14 mouse cellular contexts compared by ENCODE assay signal in genomic region chr1:72813089-72813638, GRCm38 (mm10). TPM values are rescaled to one million over a fixed set of nuclear protein-coding genes. Genes with fewer than 3 reads are reported as not detected.
DNase-seq lines count a peak whose midpoint lies in the region; ATAC-seq lines count a peak whose summit lies in the region.
"Had no signal": no experiment of that assay in that cellular context is flagged by ENCODE, and none has a peak within 500 bp of the region (broad histone marks: within the 10 kb centered on the region; RNA-seq: fewer than 3 reads in every experiment).

No protein-coding gene starts in this region.

- 49% methylated on average over 5 of the region's 5 CpGs for WGBS in heart, embryonic 13.5 days
- WGBS in embryonic facial prominence, embryonic 11.5 days = 26% methylated on average over 5 of the region's 5 CpGs
- 35% methylated on average over 5 of the region's 5 CpGs for WGBS in hindbrain, embryonic 14.5 days
- WGBS in midbrain, embryonic 16.5 days = 32% methylated on average over 5 of the region's 5 CpGs

- no peak overlapping the region for H3K4me2 ChIP-seq in heart, embryonic 13.5 days
- H3K4me2 ChIP-seq in embryonic facial prominence, embryonic 11.5 days (ENCODE audit: low read depth, low read length) = no peak overlapping the region
- H3K4me2 ChIP-seq in hindbrain, embryonic 14.5 days (replicated peaks) = no peak overlapping the region
- H3K4me2 ChIP-seq in midbrain, embryonic 16.5 days (ENCODE audit: low read length) = no peak overlapping the region
- H3K4me2 ChIP-seq: stomach, embryonic 15.5 days had no signal

- ATAC-seq in heart, embryonic 13.5 days (ENCODE audit: extremely low read depth, insufficient number of reproducible peaks, low FRiP score, low TSS enrichment) = no peak
- ATAC-seq in embryonic facial prominence, embryonic 11.5 days (replicated peaks; ENCODE audit: insufficient number of reproducible peaks, low FRiP score, low TSS enrichment, low read depth) = no peak
- no peak; the same call in 1 of the 2 replicates for ATAC-seq in hindbrain, embryonic 14.5 days (ENCODE audit: low FRiP score)
- ATAC-seq in midbrain, embryonic 16.5 days = peak; percentile 44
- ATAC-seq: Patski had no signal

- H3K4me3 ChIP-seq in heart, embryonic 13.5 days = no peak overlapping the region
- no peak overlapping the region for H3K4me3 ChIP-seq in embryonic facial prominence, embryonic 11.5 days (ENCODE audit: low read depth, low read length)
- no peak overlapping the region for H3K4me3 ChIP-seq in hindbrain, embryonic 14.5 days (replicated peaks; ENCODE audit: low read length)
- H3K4me3 ChIP-seq in midbrain, embryonic 16.5 days (ENCODE audit: low read depth, low read length) = no peak overlapping the region
- H3K4me3 ChIP-seq: myocyte; stomach, embryonic 15.5 days had no signal

- H3K9ac ChIP-seq in heart, embryonic 13.5 days = no peak overlapping the region
- peak overlapping the region; percentile 25; the same call in 1 of the 2 replicates for H3K9ac ChIP-seq in embryonic facial prominence, embryonic 11.5 days (replicated peaks; ENCODE audit: low read length)
- H3K9ac ChIP-seq in hindbrain, embryonic 14.5 days = no peak overlapping the region
- no peak overlapping the region for H3K9ac ChIP-seq in midbrain, embryonic 16.5 days (ENCODE audit: low read depth, low read length)
- H3K9ac ChIP-seq: stomach, embryonic 15.5 days had no signal

- H3K36me3 ChIP-seq in heart, embryonic 13.5 days = no peaks in the 10 kb centered on the region
- H3K36me3 ChIP-seq in embryonic facial prominence, embryonic 11.5 days (replicated peaks; ENCODE audit: control insufficient read depth, insufficient read depth, low read depth, low read length) = no peaks in the 10 kb centered on the region
- H3K36me3 ChIP-seq in hindbrain, embryonic 14.5 days (replicated peaks; ENCODE audit: control insufficient read depth, insufficient read depth) = no peaks in the 10 kb centered on the region
- no peaks in the 10 kb centered on the region for H3K36me3 ChIP-seq in midbrain, embryonic 16.5 days (ENCODE audit: control insufficient read depth, insufficient read depth, low read length)
- H3K36me3 ChIP-seq: stomach, embryonic 15.5 days had no signal

- peak overlapping the region; percentile 20; the same call in 1 of the 2 replicates for H3K27ac ChIP-seq in heart, embryonic 13.5 days (replicated peaks)
- peak overlapping the region; percentile 8 for H3K27ac ChIP-seq in embryonic facial prominence, embryonic 11.5 days (replicated peaks; ENCODE audit: low read depth, low read length)
- H3K27ac ChIP-seq in hindbrain, embryonic 14.5 days = peak overlapping the region; percentile 36
- no peak overlapping the region for H3K27ac ChIP-seq in midbrain, embryonic 16.5 days (ENCODE audit: low read length)

- peaks cover 24% of the 10 kb centered on the region for H3K4me1 ChIP-seq in heart, embryonic 13.5 days
- H3K4me1 ChIP-seq in embryonic facial prominence, embryonic 11.5 days (ENCODE audit: control insufficient read depth, insufficient read depth, low read length) = no peaks in the 10 kb centered on the region; the same call in 1 of the 2 replicates
- H3K4me1 ChIP-seq in hindbrain, embryonic 14.5 days (replicated peaks; ENCODE audit: control insufficient read depth, insufficient read depth, low read length) = peaks cover 17% of the 10 kb centered on the region; the same call in 1 of the 2 replicates
- peaks cover 15% of the 10 kb centered on the region for H3K4me1 ChIP-seq in midbrain, embryonic 16.5 days (ENCODE audit: control insufficient read depth, insufficient read depth, low read length)

- peaks cover 5% of the 10 kb centered on the region; the same call in 1 of the 2 replicates for H3K9me3 ChIP-seq in heart, embryonic 13.5 days
- H3K9me3 ChIP-seq in embryonic facial prominence, embryonic 11.5 days (replicated peaks; ENCODE audit: control insufficient read depth, low read length) = no peaks in the 10 kb centered on the region
- H3K9me3 ChIP-seq in hindbrain, embryonic 14.5 days (ENCODE audit: control insufficient read depth, low read length) = no peaks in the 10 kb centered on the region
- H3K9me3 ChIP-seq in midbrain, embryonic 16.5 days (replicated peaks; ENCODE audit: control insufficient read depth, low read length, poor library complexity, severe bottlenecking) = no peaks in the 10 kb centered on the region; the same call in 1 of the 2 replicates
- H3K9me3 ChIP-seq: stomach, embryonic 15.5 days had no signal

- H3K27me3 ChIP-seq in heart, embryonic 13.5 days (replicated peaks) = no peaks in the 10 kb centered on the region
- H3K27me3 ChIP-seq in embryonic facial prominence, embryonic 11.5 days (ENCODE audit: control insufficient read depth, insufficient read depth, low read length) = no peaks in the 10 kb centered on the region
- H3K27me3 ChIP-seq in hindbrain, embryonic 14.5 days (ENCODE audit: control insufficient read depth, insufficient read depth, low read length) = no peaks in the 10 kb centered on the region
- H3K27me3 ChIP-seq in midbrain, embryonic 16.5 days (ENCODE audit: control insufficient read depth, insufficient read depth, low read depth, low read length) = no peaks in the 10 kb centered on the region
- H3K27me3 ChIP-seq: Patski; stomach, embryonic 15.5 days had no signal

- no peak for DNase-seq in heart, postnatal 4 days
- DNase-seq in embryonic facial prominence, embryonic 11.5 days (ENCODE audit: low spot score) = no peak
- no peak for DNase-seq in hindbrain, embryonic 14.5 days (ENCODE audit: low spot score)
- no peak for DNase-seq in ovary, postnatal 36 days (ENCODE audit: low spot score)
- DNase-seq in yolk sac, embryonic 10.5 days (ENCODE audit: low spot score) = no peak
- DNase-seq in left cerebral cortex, adult 8-10 months (ENCODE audit: low spot score in 2 of 2) = no peak
- DNase-seq: cerebellum, postnatal 25 days; lung, adult 18-20 months; right cerebral cortex, postnatal 25 days had no signal

RNA-seq across cellular contexts. Expression of gene Igfbp2, which starts 11.1 kb away (rescaled TPM):
- polyA plus RNA-seq in heart, embryonic 13.5 days (2015; fragmentation: Nextera tagmentation; extraction: Ambion mirVana) = 85.0 and 87.3 TPM in 2 replicates
- total RNA-seq in heart, postnatal 4 days (2021) = 1 to 10 TPM; 5.3 to 8.4 TPM
- 368 and 450 TPM in 2 replicates for polyA plus RNA-seq in embryonic facial prominence, embryonic 11.5 days (2014; fragmentation: Nextera tagmentation; extraction: Ambion mirVana)
- 443 and 473 TPM in 2 replicates for polyA plus RNA-seq in hindbrain, embryonic 14.5 days (2014; fragmentation: Nextera tagmentation; extraction: Ambion mirVana)
- 244 and 262 TPM in 2 replicates for polyA plus RNA-seq in midbrain, embryonic 16.5 days (2015; fragmentation: Nextera tagmentation; extraction: Ambion mirVana)
- total RNA-seq in left cerebral cortex, adult 8-10 months (2022) = 10 to 100 TPM; 49.5 to 63.9 (median 56.1) TPM
